ENCODE assay signal across 8 mouse cellular contexts in genomic region chr8:70798281-70798680, GRCm38 (mm10). TPM values are rescaled to one million over a fixed set of nuclear protein-coding genes. Genes with fewer than 3 reads are reported as not detected.
DNase-seq lines count a peak whose midpoint lies in the region; ATAC-seq lines count a peak whose summit lies in the region.

No protein-coding gene starts in this region.

- peak; percentile 73 to 90 for DNase-seq in layer of hippocampus, adult 18-20 months (ENCODE audit: low spot score in 2 of 2)
- no peak for DNase-seq in ovary, postnatal 10 days (ENCODE audit: low spot score)
- DNase-seq in natural killer cell, adult 2 months (ENCODE audit: low spot score in 2 of 2) = no peak
- no peak for DNase-seq in urinary bladder, postnatal 10 days (ENCODE audit: low spot score)

- peaks cover 82% of the 10 kb centered on the region for H3K36me3 ChIP-seq in megakaryocyte, embryonic 14.5 days (replicated peaks; ENCODE audit: low read length)
- no peaks in the 10 kb centered on the region for H3K36me3 ChIP-seq in heart, embryonic 16.5 days (ENCODE audit: control insufficient read depth, insufficient read depth)
- no peaks in the 10 kb centered on the region for H3K36me3 ChIP-seq in midbrain, embryonic 13.5 days

- H3K4me3 ChIP-seq in megakaryocyte, embryonic 14.5 days (replicated peaks) = peak overlapping the region; percentile 92
- H3K4me3 ChIP-seq in heart, embryonic 16.5 days (ENCODE audit: low read length) = peak overlapping the region; percentile 63; the same call in 1 of the 2 replicates
- peak overlapping the region; percentile 56 for H3K4me3 ChIP-seq in midbrain, embryonic 13.5 days (replicated peaks)

- peak overlapping the region; percentile 67; the same call in 1 of the 2 replicates for H3K9ac ChIP-seq in heart, embryonic 16.5 days (ENCODE audit: low read length)
- H3K9ac ChIP-seq in midbrain, embryonic 13.5 days (replicated peaks) = no peak overlapping the region

- no peak overlapping the region for H3K27ac ChIP-seq in heart, embryonic 16.5 days (ENCODE audit: low read length)
- no peak overlapping the region for H3K27ac ChIP-seq in midbrain, embryonic 13.5 days

- H3K27me3 ChIP-seq in megakaryocyte, embryonic 14.5 days (replicated peaks) = no peaks in the 10 kb centered on the region
- peaks cover 30% of the 10 kb centered on the region for H3K27me3 ChIP-seq in heart, embryonic 16.5 days (ENCODE audit: control insufficient read depth, insufficient read depth, low read length)
- peaks cover 63% of the 10 kb centered on the region for H3K27me3 ChIP-seq in midbrain, embryonic 13.5 days

- H3K9me3 ChIP-seq in megakaryocyte, embryonic 14.5 days = no peaks in the 10 kb centered on the region
- H3K9me3 ChIP-seq in heart, embryonic 16.5 days (replicated peaks; ENCODE audit: control insufficient read depth, low read length) = no peaks in the 10 kb centered on the region
- H3K9me3 ChIP-seq in midbrain, embryonic 13.5 days = no peaks in the 10 kb centered on the region

- no peak for ATAC-seq in megakaryocyte, adult 5-6 weeks (ENCODE audit: poor library complexity, severe bottlenecking)
- ATAC-seq in heart, embryonic 16.5 days (replicated peaks; ENCODE audit: extremely low read depth, insufficient read depth, low FRiP score) = no peak
- ATAC-seq in midbrain, embryonic 13.5 days = no peak

- WGBS in heart, embryonic 16.5 days = 15% methylated on average over 15 of the region's 15 CpGs
- WGBS in midbrain, embryonic 13.5 days = 13% methylated on average over 15 of the region's 15 CpGs

- peaks cover 99% of the 10 kb centered on the region for H3K4me1 ChIP-seq in megakaryocyte, embryonic 14.5 days
- H3K4me1 ChIP-seq in heart, embryonic 16.5 days (ENCODE audit: control insufficient read depth, insufficient read depth, low read length) = peaks cover 11% of the 10 kb centered on the region
- peaks cover 36% of the 10 kb centered on the region for H3K4me1 ChIP-seq in midbrain, embryonic 13.5 days (replicated peaks)

- peak overlapping the region; percentile 82 for H3K4me2 ChIP-seq in heart, embryonic 16.5 days (ENCODE audit: low read depth, low read length)
- peak overlapping the region; percentile 80 for H3K4me2 ChIP-seq in midbrain, embryonic 13.5 days (replicated peaks)

RNA-seq across cellular contexts. Expression of gene Mast3, which starts 6.6 kb away (rescaled TPM):
- polyA plus RNA-seq in megakaryocyte, embryonic 14.5 days (2012; ENCODE audit: insufficient read depth, low replicate concordance) = 370 and 778 TPM in 2 replicates
- total RNA-seq in megakaryocyte, adult 5-6 weeks (2015) = 56.2 and 65.4 TPM in 2 replicates
- total RNA-seq in megakaryocyte, adult 5-6 weeks (2017) = 14.4 and 24.6 TPM in 2 replicates
- 7.3 and 9.3 TPM in 2 replicates for polyA plus RNA-seq in heart, embryonic 16.5 days (2015; fragmentation: Nextera tagmentation; extraction: Ambion mirVana)
- 100 to 1,000 TPM; 439 to 476 TPM for total RNA-seq in layer of hippocampus, adult 18-20 months (2021)
- polyA plus RNA-seq in midbrain, embryonic 13.5 days (2015; fragmentation: Nextera tagmentation; extraction: Ambion mirVana) = 14.6 and 18.3 TPM in 2 replicates

RNA-seq across cellular contexts. Expression of gene Il12rb1, which starts 10.0 kb away (rescaled TPM):
- 10.8 and 11.1 TPM in 2 replicates for polyA plus RNA-seq in megakaryocyte, embryonic 14.5 days (2012; ENCODE audit: insufficient read depth, low replicate concordance)
- total RNA-seq in megakaryocyte, adult 5-6 weeks (2015) = 0.80 and 1.5 TPM in 2 replicates
- 0.07 and 1.7 TPM in 2 replicates for total RNA-seq in megakaryocyte, adult 5-6 weeks (2017)
- polyA plus RNA-seq in heart, embryonic 16.5 days (2015; fragmentation: Nextera tagmentation; extraction: Ambion mirVana) = 0.77 and 1.6 TPM in 2 replicates
- 1 to 10 TPM in 1 of 2 experiments, under 1 TPM in 1; 0.97 to 1.7 TPM for total RNA-seq in layer of hippocampus, adult 18-20 months (2021)
- polyA plus RNA-seq in midbrain, embryonic 13.5 days (2015; fragmentation: Nextera tagmentation; extraction: Ambion mirVana) = not detected in 2 replicates

RNA-seq across cellular contexts. Expression of gene Pik3r2, which starts 21.8 kb away (rescaled TPM):
- polyA plus RNA-seq in megakaryocyte, embryonic 14.5 days (2012; ENCODE audit: insufficient read depth, low replicate concordance) = 51.5 and 59.4 TPM in 2 replicates
- 4.6 and 5.0 TPM in 2 replicates for total RNA-seq in megakaryocyte, adult 5-6 weeks (2015)
- 14.7 and 14.9 TPM in 2 replicates for total RNA-seq in megakaryocyte, adult 5-6 weeks (2017)
- polyA plus RNA-seq in heart, embryonic 16.5 days (2015; fragmentation: Nextera tagmentation; extraction: Ambion mirVana) = 42.1 and 43.3 TPM in 2 replicates
- total RNA-seq in layer of hippocampus, adult 18-20 months (2021) = 100 to 1,000 TPM; 158 to 162 TPM
- polyA plus RNA-seq in midbrain, embryonic 13.5 days (2015; fragmentation: Nextera tagmentation; extraction: Ambion mirVana) = 78.9 and 87.2 TPM in 2 replicates

RNA-seq across cellular contexts. Expression of gene Mpv17l2, which starts 37.5 kb away (rescaled TPM):
- polyA plus RNA-seq in megakaryocyte, embryonic 14.5 days (2012; ENCODE audit: insufficient read depth, low replicate concordance) = 99.7 and 186 TPM in 2 replicates
- 34.4 and 44.7 TPM in 2 replicates for total RNA-seq in megakaryocyte, adult 5-6 weeks (2015)
- total RNA-seq in megakaryocyte, adult 5-6 weeks (2017) = 8.4 and 15.9 TPM in 2 replicates
- polyA plus RNA-seq in heart, embryonic 16.5 days (2015; fragmentation: Nextera tagmentation; extraction: Ambion mirVana) = 44.0 and 50.5 TPM in 2 replicates
- total RNA-seq in layer of hippocampus, adult 18-20 months (2021) = 10 to 100 TPM; 34.5 to 41.1 TPM
- 36.2 and 38.4 TPM in 2 replicates for polyA plus RNA-seq in midbrain, embryonic 13.5 days (2015; fragmentation: Nextera tagmentation; extraction: Ambion mirVana)

RNA-seq across cellular contexts. Expression of gene Arrdc2, which starts 41.2 kb away (rescaled TPM):
- polyA plus RNA-seq in megakaryocyte, embryonic 14.5 days (2012; ENCODE audit: insufficient read depth, low replicate concordance) = 30.6 and 35.6 TPM in 2 replicates
- 9.0 and 11.0 TPM in 2 replicates for total RNA-seq in megakaryocyte, adult 5-6 weeks (2015)
- total RNA-seq in megakaryocyte, adult 5-6 weeks (2017) = 10.5 and 11.1 TPM in 2 replicates
- 3.7 and 3.8 TPM in 2 replicates for polyA plus RNA-seq in heart, embryonic 16.5 days (2015; fragmentation: Nextera tagmentation; extraction: Ambion mirVana)
- 10 to 100 TPM; 15.9 to 27.3 TPM for total RNA-seq in layer of hippocampus, adult 18-20 months (2021)
- 7.7 and 10.5 TPM in 2 replicates for polyA plus RNA-seq in midbrain, embryonic 13.5 days (2015; fragmentation: Nextera tagmentation; extraction: Ambion mirVana)

Comparison
In these comparisons a context has a peak if more than half of its experiments do, and no peak if none do; other contexts are left out.
1. DNase-seq: peak in layer of hippocampus, adult 18-20 months (2 of 2); none in ovary, postnatal 10 days (single experiment), natural killer cell, adult 2 months (0 of 2) and urinary bladder, postnatal 10 days (single experiment).
2. RNA of gene Mast3, which starts 6.6 kb away (polyA plus RNA-seq): 370 to 778 TPM in megakaryocyte, embryonic 14.5 days; 14.6 to 18.3 TPM in midbrain, embryonic 13.5 days and 7.3 to 9.3 TPM in heart, embryonic 16.5 days; every median in the first group is over 10 times any median in the second.
3. Peak in every context shown above with its lines, with median percentiles within 50 percentile points of each other: H3K4me3 ChIP-seq.